Mouse (Mus musculus) B cell, adult 2 months (primary cell): Measurements from ENCODE around the gene Fcgr1.
"Not testable (repeated sequence)": the region's sequence is repeated elsewhere in the genome, so short reads cannot be mapped to it uniquely, and the experiment has no call there.

Experiments
- DNase-seq, 2 experiments: peaks; one replicate each; pipeline ENCODE4 v3.0.0; 2022

The Fcgr1 gene

GRCm38 (mm10) chr3:96247356-96248140 lies 46.2 kb downstream of the Fcgr1 start:
- DNase-seq: no peak

- DNase-seq: not testable (repeated sequence)
Measured at GRCm38 (mm10) chr3:96246427-96246856, 47.3 kb downstream of the Fcgr1 start, which contains the start of gene Hist2h3c1. Gene Hist2h3c1 (plus strand): TSS chr3:96246685.

- DNase-seq: peak; percentile 26 to 29
Measured at GRCm38 (mm10) chr3:96246018-96246417, 47.8 kb downstream of the Fcgr1 start.

GRCm38 (mm10) chr3:96245003-96245886 lies 48.5 kb downstream of the Fcgr1 start, which contains the start of gene Hist2h2aa1:
Gene Hist2h2aa1 (plus strand): TSS chr3:96245497.
- peak; percentile 86 to 88 for DNase-seq

- DNase-seq: no peak
Measured at GRCm38 (mm10) chr3:96243921-96244572, 49.7 kb downstream of the Fcgr1 start.

- DNase-seq: no peak
Measured at GRCm38 (mm10) chr3:96240799-96241197, 53.0 kb downstream of the Fcgr1 start.

- DNase-seq: peak; percentile 90 to 91
Measured at GRCm38 (mm10) chr3:96239949-96240798, 53.6 kb downstream of the Fcgr1 start, which contains the start of gene Hist2h2aa2. Gene Hist2h2aa2 (minus strand): TSS chr3:96240276.

GRCm38 (mm10) chr3:96238954-96239793 lies 54.6 kb downstream of the Fcgr1 start, which contains the start of gene Hist2h3c2:
Gene Hist2h3c2 (minus strand): TSS chr3:96239127.
- peak; percentile 57 to 64 for DNase-seq

GRCm38 (mm10) chr3:96237904-96238511 lies 55.8 kb downstream of the Fcgr1 start:
- peak in 1 of 2 experiments; percentile 3 for DNase-seq

GRCm38 (mm10) chr3:96237335-96237903 lies 56.4 kb downstream of the Fcgr1 start:
- no peak for DNase-seq

GRCm38 (mm10) chr3:96236834-96237334 lies 56.9 kb downstream of the Fcgr1 start:
- DNase-seq: no peak

- no peak for DNase-seq
Measured at GRCm38 (mm10) chr3:96235836-96236235, 57.9 kb downstream of the Fcgr1 start.

- peak in 1 of 2 experiments; percentile 23 for DNase-seq
Measured at GRCm38 (mm10) chr3:96234914-96235313, 58.9 kb downstream of the Fcgr1 start.
